Mouse (Mus musculus): ENCODE measurements around the gene Cd5. TPM values are rescaled to one million over a fixed set of nuclear protein-coding genes. Genes with fewer than 3 reads are reported as not detected.

The Cd5 gene
- total and polyA plus RNA-seq, 3 experiments: 0.11 TPM; not detected in 2

DNA sequence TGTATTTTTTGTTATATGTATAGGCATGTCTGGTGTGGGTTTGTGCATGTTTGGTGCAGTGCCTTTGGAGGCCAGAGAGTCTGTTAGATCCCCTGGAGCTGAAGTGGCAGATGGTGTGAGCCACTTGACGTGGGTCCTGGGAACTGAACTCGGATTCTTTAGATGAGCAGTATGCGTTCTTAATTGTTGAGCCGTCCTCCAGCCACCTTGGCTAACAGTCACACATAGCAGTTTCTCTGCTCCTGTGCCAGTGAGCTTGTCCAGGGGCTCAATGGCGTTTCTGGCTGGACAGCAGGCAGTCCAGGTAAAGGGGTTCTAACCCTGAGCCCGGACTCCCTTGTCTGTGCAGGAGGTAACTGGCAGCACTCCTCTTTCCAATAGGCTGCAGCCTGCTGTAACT lies 29.9 kb downstream of the Cd5 start:
- no peak for DNase-seq (ENCODE audit: low spot score)
- TF ChIP-seq CTCF (IDR thresholded peaks at IDR 0.05; ENCODE audit: low read depth, low read length) (no peak), GATA1 (IDR thresholded peaks at IDR 0.05; ENCODE audit: borderline replicate concordance, low read length) (no peak), GATA2 (IDR thresholded peaks at IDR 0.05; ENCODE audit: borderline replicate concordance, low read depth, low read length) (no peak), POLR2AphosphoS5 (IDR thresholded peaks at IDR 0.05; ENCODE audit: insufficient replicate concordance, low read depth, low read length) (no peak), TAL1 (conservative IDR thresholded peaks at IDR 0.05; ENCODE audit: low read depth, low read length) (no peak)

DNA sequence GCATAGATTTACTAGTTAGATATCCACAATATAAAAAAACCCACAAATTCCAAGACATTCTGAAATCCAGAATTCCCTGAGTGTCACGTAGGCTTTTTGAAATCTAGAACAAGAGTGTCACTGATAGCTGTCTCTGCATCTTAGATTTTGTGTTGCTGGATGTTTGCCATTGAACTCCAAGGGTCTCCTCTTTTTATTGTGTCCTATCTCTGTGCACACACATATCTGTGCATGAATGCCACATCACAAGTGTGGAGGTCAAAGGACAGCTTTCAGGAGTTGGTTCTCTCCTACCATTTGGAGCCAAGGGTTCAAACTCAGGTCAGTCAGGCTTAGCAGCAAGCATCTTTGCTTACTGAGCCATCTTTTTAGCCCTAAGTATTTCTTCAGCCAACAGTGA lies 30.9 kb downstream of the Cd5 start:
- Histone ChIP-seq H3K36me3 (replicated peaks) (peaks cover 97% of the 10 kb centered on the region), H3K9me3 (replicated peaks) (no peaks in the 10 kb centered on the region), H3K27me3 (ENCODE audit: insufficient read depth, low read length) (no peaks in the 10 kb centered on the region; the same call in 1 of the 2 replicates), H3K4me3 (ENCODE audit: low read depth, low read length) (no peak overlapping the region), H3K4me1 (ENCODE audit: insufficient read depth, low read depth, low read length) (peaks cover 35% of the 10 kb centered on the region)
- no peak for TF ChIP-seq GATA2 (IDR thresholded peaks at IDR 0.05; ENCODE audit: borderline replicate concordance, low read depth, low read length)
- TF ChIP-seq CTCF (IDR thresholded peaks at IDR 0.05; ENCODE audit: low read depth, low read length): no peak
- TF ChIP-seq TAL1 (conservative IDR thresholded peaks at IDR 0.05; ENCODE audit: low read depth, low read length): no peak
- no peak for TF ChIP-seq GATA1 (IDR thresholded peaks at IDR 0.05; ENCODE audit: borderline replicate concordance, low read length)
- no peak for TF ChIP-seq POLR2AphosphoS5 (IDR thresholded peaks at IDR 0.05; ENCODE audit: insufficient replicate concordance, low read depth, low read length)
- DNase-seq (ENCODE audit: low spot score) (no peak), ATAC-seq (ENCODE audit: extremely low read depth, insufficient number of reproducible peaks, low FRiP score, poor library complexity, severe bottlenecking) (no peak)

More for the DNA sequence above, 29.9 kb downstream of the Cd5 start:
- Histone ChIP-seq H3K36me3 (replicated peaks) (peaks cover 97% of the 10 kb centered on the region), H3K4me1 (ENCODE audit: insufficient read depth, low read depth, low read length) (peaks cover 26% of the 10 kb centered on the region), H3K27me3 (ENCODE audit: insufficient read depth, low read length) (no peaks in the 10 kb centered on the region; the same call in 1 of the 2 replicates), H3K4me3 (ENCODE audit: low read depth, low read length) (no peak overlapping the region; the same call in 1 of the 2 replicates), H3K9me3 (replicated peaks) (no peaks in the 10 kb centered on the region)
- ATAC-seq (ENCODE audit: extremely low read depth, insufficient number of reproducible peaks, low FRiP score, poor library complexity, severe bottlenecking): no peak

DNA sequence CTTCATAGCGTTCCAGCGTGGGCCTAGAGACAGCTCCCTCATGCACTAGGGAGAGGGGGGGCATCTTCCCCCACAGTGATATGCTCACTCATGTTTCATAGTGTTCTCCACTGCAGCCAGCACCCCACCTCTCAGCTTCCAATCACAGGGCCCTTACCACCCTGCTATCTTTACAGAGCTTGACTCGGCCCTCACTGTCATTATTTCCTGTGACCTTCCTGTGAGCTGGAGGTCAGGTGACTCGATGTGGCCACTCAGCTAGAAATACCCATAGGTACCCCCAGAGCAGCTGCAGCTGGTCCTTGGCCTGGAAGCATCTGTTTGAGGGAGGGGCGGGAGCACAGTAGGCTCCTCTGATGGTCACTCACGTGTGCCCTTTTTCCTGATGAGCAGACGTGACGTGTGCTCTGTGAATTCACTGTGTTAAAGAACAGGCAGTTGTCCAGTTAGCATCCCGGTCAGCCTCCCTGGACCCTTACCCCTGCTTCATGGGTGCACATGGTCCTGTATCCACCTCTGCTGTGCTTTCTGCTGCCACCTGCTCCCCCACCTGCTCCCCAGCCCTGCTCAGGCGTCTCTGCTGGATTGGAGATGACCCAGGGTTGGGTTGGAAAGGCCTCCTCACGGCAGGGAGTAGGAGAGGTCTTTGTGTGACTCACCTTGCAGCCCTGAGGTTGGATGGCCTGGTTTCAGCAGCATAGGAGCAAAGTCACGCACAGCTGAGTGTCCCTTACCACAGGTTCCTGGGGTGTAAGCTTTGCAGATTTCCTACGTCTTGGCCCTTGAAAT lies 31.5 kb downstream of the Cd5 start:
- DNase-seq (ENCODE audit: low spot score) (no peak), ATAC-seq (ENCODE audit: extremely low read depth, insufficient number of reproducible peaks, low FRiP score, poor library complexity, severe bottlenecking) (no peak)
- peaks cover 96% of the 10 kb centered on the region for H3K36me3 ChIP-seq (replicated peaks)
- peaks cover 40% of the 10 kb centered on the region for H3K4me1 ChIP-seq (ENCODE audit: insufficient read depth, low read depth, low read length)
- TF ChIP-seq GATA1 (IDR thresholded peaks at IDR 0.05; ENCODE audit: borderline replicate concordance, low read length) (no peak), TAL1 (conservative IDR thresholded peaks at IDR 0.05; ENCODE audit: low read depth, low read length) (no peak), POLR2AphosphoS5 (IDR thresholded peaks at IDR 0.05; ENCODE audit: insufficient replicate concordance, low read depth, low read length) (no peak), GATA2 (IDR thresholded peaks at IDR 0.05; ENCODE audit: borderline replicate concordance, low read depth, low read length) (no peak), CTCF (IDR thresholded peaks at IDR 0.05; ENCODE audit: low read depth, low read length) (no peak)
- no peaks in the 10 kb centered on the region; the same call in 1 of the 2 replicates for H3K27me3 ChIP-seq (ENCODE audit: insufficient read depth, low read length)
- H3K4me3 ChIP-seq (ENCODE audit: low read depth, low read length): no peak overlapping the region
- H3K9me3 ChIP-seq (replicated peaks): no peaks in the 10 kb centered on the region

DNA sequence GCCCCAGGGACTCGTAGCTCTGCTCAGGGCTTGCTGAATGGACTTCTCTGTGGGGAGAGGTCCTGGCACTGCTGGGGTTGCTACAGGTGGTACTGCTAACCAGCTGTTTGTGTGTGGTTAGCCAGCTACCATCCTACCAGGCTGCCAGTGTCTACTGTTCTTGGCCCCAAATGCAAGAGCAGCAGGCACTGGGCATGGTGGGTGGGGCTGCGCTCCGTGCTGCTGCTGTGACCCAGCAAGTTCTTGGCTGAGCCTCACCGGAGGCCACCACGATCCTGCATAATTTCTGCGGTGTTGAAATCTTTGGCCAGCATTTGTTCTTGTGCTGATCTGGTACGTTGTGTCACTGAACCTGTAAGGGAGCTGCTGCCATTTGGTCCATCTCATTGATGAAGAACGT lies 35.3 kb downstream of the Cd5 start:
- H3K9me3 ChIP-seq (replicated peaks): no peaks in the 10 kb centered on the region
- TF ChIP-seq GATA1 (IDR thresholded peaks at IDR 0.05; ENCODE audit: borderline replicate concordance, low read length): no peak
- TF ChIP-seq POLR2AphosphoS5 (IDR thresholded peaks at IDR 0.05; ENCODE audit: insufficient replicate concordance, low read depth, low read length): no peak
- TF ChIP-seq TAL1 (conservative IDR thresholded peaks at IDR 0.05; ENCODE audit: low read depth, low read length): no peak
- TF ChIP-seq GATA2 (IDR thresholded peaks at IDR 0.05; ENCODE audit: borderline replicate concordance, low read depth, low read length): no peak
- TF ChIP-seq CTCF (IDR thresholded peaks at IDR 0.05; ENCODE audit: low read depth, low read length): no peak
- peaks cover 90% of the 10 kb centered on the region for H3K36me3 ChIP-seq (replicated peaks)
- ATAC-seq (ENCODE audit: extremely low read depth, insufficient number of reproducible peaks, low FRiP score, poor library complexity, severe bottlenecking) (no peak), DNase-seq (ENCODE audit: low spot score) (no peak)
- H3K4me1 ChIP-seq (ENCODE audit: insufficient read depth, low read depth, low read length): peaks cover 47% of the 10 kb centered on the region
- no peaks in the 10 kb centered on the region; the same call in 1 of the 2 replicates for H3K27me3 ChIP-seq (ENCODE audit: insufficient read depth, low read length)
- H3K4me3 ChIP-seq (ENCODE audit: low read depth, low read length): no peak overlapping the region

GRCm38 (mm10) chr19:10702125-10702524 lies 36.7 kb downstream of the Cd5 start:
- no peaks in the 10 kb centered on the region for H3K9me3 ChIP-seq (replicated peaks)
- no peak for TF ChIP-seq GATA1 (IDR thresholded peaks at IDR 0.05; ENCODE audit: borderline replicate concordance, low read length)
- no peak for TF ChIP-seq POLR2AphosphoS5 (IDR thresholded peaks at IDR 0.05; ENCODE audit: insufficient replicate concordance, low read depth, low read length)
- no peak for TF ChIP-seq CTCF (IDR thresholded peaks at IDR 0.05; ENCODE audit: low read depth, low read length)
- no peak for TF ChIP-seq GATA2 (IDR thresholded peaks at IDR 0.05; ENCODE audit: borderline replicate concordance, low read depth, low read length)
- no peak for TF ChIP-seq TAL1 (conservative IDR thresholded peaks at IDR 0.05; ENCODE audit: low read depth, low read length)
- ATAC-seq (ENCODE audit: extremely low read depth, insufficient number of reproducible peaks, low FRiP score, poor library complexity, severe bottlenecking) (no peak), DNase-seq (ENCODE audit: low spot score) (no peak)
- no peaks in the 10 kb centered on the region for H3K27me3 ChIP-seq (ENCODE audit: insufficient read depth, low read length)
- peaks cover 49% of the 10 kb centered on the region for H3K4me1 ChIP-seq (ENCODE audit: insufficient read depth, low read depth, low read length)
- peaks cover 83% of the 10 kb centered on the region for H3K36me3 ChIP-seq (replicated peaks)
- no peak overlapping the region for H3K4me3 ChIP-seq (ENCODE audit: low read depth, low read length)

GRCm38 (mm10) chr19:10701013-10701726 lies 37.6 kb downstream of the Cd5 start:
- Histone ChIP-seq H3K9me3 (replicated peaks) (no peaks in the 10 kb centered on the region), H3K4me1 (ENCODE audit: insufficient read depth, low read depth, low read length) (peaks cover 53% of the 10 kb centered on the region), H3K4me3 (ENCODE audit: low read depth, low read length) (no peak overlapping the region), H3K27me3 (ENCODE audit: insufficient read depth, low read length) (no peaks in the 10 kb centered on the region), H3K36me3 (replicated peaks) (peaks cover 74% of the 10 kb centered on the region)
- ATAC-seq (ENCODE audit: extremely low read depth, insufficient number of reproducible peaks, low FRiP score, poor library complexity, severe bottlenecking) (no peak), DNase-seq (ENCODE audit: low spot score) (no peak)
- TF ChIP-seq GATA1 (IDR thresholded peaks at IDR 0.05; ENCODE audit: borderline replicate concordance, low read length): no peak
- no peak for TF ChIP-seq TAL1 (conservative IDR thresholded peaks at IDR 0.05; ENCODE audit: low read depth, low read length)
- TF ChIP-seq GATA2 (IDR thresholded peaks at IDR 0.05; ENCODE audit: borderline replicate concordance, low read depth, low read length): no peak
- TF ChIP-seq POLR2AphosphoS5 (IDR thresholded peaks at IDR 0.05; ENCODE audit: insufficient replicate concordance, low read depth, low read length): no peak
- no peak for TF ChIP-seq CTCF (IDR thresholded peaks at IDR 0.05; ENCODE audit: low read depth, low read length)

All from G1E (cell line).